Mouse (Mus musculus): ENCODE measurements at regions not wholly inside any gene's neighbourhood (a gene's known extent, or its start where the extent isn't known, plus 50 kb on each side); places are given as distances from the start of the nearest gene placed in this dataset.

DNA sequence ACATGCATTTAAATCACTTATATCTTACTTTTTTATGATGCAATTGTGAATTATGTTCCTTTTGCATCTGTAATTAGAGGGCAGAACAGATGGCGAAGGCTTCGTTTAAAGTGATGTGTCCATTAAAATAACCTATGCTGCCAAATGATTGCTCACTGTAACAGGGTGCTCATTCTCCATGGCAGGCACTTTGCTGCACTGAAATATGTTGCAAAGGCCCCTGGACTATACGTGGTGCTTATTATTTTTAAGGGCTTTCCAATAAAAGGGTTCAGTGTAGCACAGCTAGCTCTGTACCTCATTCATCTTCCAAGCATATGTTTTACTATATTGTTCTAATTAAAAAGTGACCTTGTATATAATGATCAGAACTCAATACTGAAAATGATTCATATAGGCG, 491.3 kb downstream of the Gm10295 start:
- TF ChIP-seq CTCF (conservative IDR thresholded peaks at IDR 0.05; ENCODE audit: low read length): no peak
- no peak for TF ChIP-seq POU5F1 (IDR thresholded peaks at IDR 0.05; ENCODE audit: borderline replicate concordance, low read length)

All from E14TG2a.4 (cell line).